Mouse (Mus musculus): ENCODE results near the gene Ttyh1. TPM values are rescaled to one million over a fixed set of nuclear protein-coding genes. Genes with fewer than 3 reads are reported as not detected.
A peak's percentile ranks its signal among the peaks of the same experiment; 100 is the strongest.

The Ttyh1 gene
- polyA plus RNA-seq, 1 experiment, result not detected

- TF ChIP-seq POLR2A (IDR thresholded peaks at IDR 0.05; ENCODE audit: borderline replicate concordance, low read depth, low read length) (no peak), CTCF (IDR thresholded peaks at IDR 0.05; ENCODE audit: low read depth, low read length) (no peak)
- H3K4me1 ChIP-seq (ENCODE audit: control insufficient read depth, insufficient read depth, low read length), result peaks cover 17% of the 10 kb centered on the region
- no peak overlapping the region for H3K27ac ChIP-seq (ENCODE audit: insufficient read depth, low read depth, low read length)
- no peak overlapping the region for H3K4me3 ChIP-seq (ENCODE audit: insufficient read depth, low read length)
These were observed 19.5 kb downstream of the Ttyh1 start for GRCm38 (mm10) chr7:4138671-4139070.

GRCm38 (mm10) chr7:4139391-4139790, 20.2 kb downstream of the Ttyh1 start:
- no peak overlapping the region for H3K4me3 ChIP-seq (ENCODE audit: insufficient read depth, low read length)
- peaks cover 12% of the 10 kb centered on the region for H3K4me1 ChIP-seq (ENCODE audit: control insufficient read depth, insufficient read depth, low read length)
- TF ChIP-seq POLR2A (IDR thresholded peaks at IDR 0.05; ENCODE audit: borderline replicate concordance, low read depth, low read length), result no peak
- no peak for TF ChIP-seq CTCF (IDR thresholded peaks at IDR 0.05; ENCODE audit: low read depth, low read length)
- H3K27ac ChIP-seq (ENCODE audit: insufficient read depth, low read depth, low read length), result no peak overlapping the region

GRCm38 (mm10) chr7:4141648-4142325, 22.6 kb downstream of the Ttyh1 start:
- Histone ChIP-seq H3K4me1 (ENCODE audit: control insufficient read depth, insufficient read depth, low read length) (peaks cover 5% of the 10 kb centered on the region), H3K4me3 (ENCODE audit: insufficient read depth, low read length) (no peak overlapping the region), H3K27ac (ENCODE audit: insufficient read depth, low read depth, low read length) (no peak overlapping the region)
- no peak for TF ChIP-seq CTCF (IDR thresholded peaks at IDR 0.05; ENCODE audit: low read depth, low read length)
- no peak for TF ChIP-seq POLR2A (IDR thresholded peaks at IDR 0.05; ENCODE audit: borderline replicate concordance, low read depth, low read length)

GRCm38 (mm10) chr7:4142796-4143445, 23.7 kb downstream of the Ttyh1 start:
- peaks cover 6% of the 10 kb centered on the region for H3K4me1 ChIP-seq (ENCODE audit: control insufficient read depth, insufficient read depth, low read length)
- no peak overlapping the region for H3K4me3 ChIP-seq (ENCODE audit: insufficient read depth, low read length)
- no peak overlapping the region for H3K27ac ChIP-seq (ENCODE audit: insufficient read depth, low read depth, low read length)
- TF ChIP-seq CTCF (IDR thresholded peaks at IDR 0.05; ENCODE audit: low read depth, low read length) (no peak), POLR2A (IDR thresholded peaks at IDR 0.05; ENCODE audit: borderline replicate concordance, low read depth, low read length) (no peak)

GRCm38 (mm10) chr7:4143506-4143905, 24.3 kb downstream of the Ttyh1 start:
- no peak overlapping the region for H3K27ac ChIP-seq (ENCODE audit: insufficient read depth, low read depth, low read length)
- H3K4me1 ChIP-seq (ENCODE audit: control insufficient read depth, insufficient read depth, low read length), result peaks cover 7% of the 10 kb centered on the region
- no peak overlapping the region for H3K4me3 ChIP-seq (ENCODE audit: insufficient read depth, low read length)
- no peak for TF ChIP-seq POLR2A (IDR thresholded peaks at IDR 0.05; ENCODE audit: borderline replicate concordance, low read depth, low read length)

- Histone ChIP-seq H3K27ac (ENCODE audit: insufficient read depth, low read depth, low read length) (no peak overlapping the region), H3K4me3 (ENCODE audit: insufficient read depth, low read length) (no peak overlapping the region), H3K4me1 (ENCODE audit: control insufficient read depth, insufficient read depth, low read length) (peaks cover 7% of the 10 kb centered on the region; the same call in 1 of the 2 replicates)
- TF ChIP-seq POLR2A (IDR thresholded peaks at IDR 0.05; ENCODE audit: borderline replicate concordance, low read depth, low read length) (no peak), CTCF (IDR thresholded peaks at IDR 0.05; ENCODE audit: low read depth, low read length) (no peak)
These were observed 24.8 kb downstream of the Ttyh1 start for GRCm38 (mm10) chr7:4144046-4144445.

- Histone ChIP-seq H3K4me3 (ENCODE audit: insufficient read depth, low read length) (no peak overlapping the region), H3K27ac (ENCODE audit: insufficient read depth, low read depth, low read length) (no peak overlapping the region), H3K4me1 (ENCODE audit: control insufficient read depth, insufficient read depth, low read length) (peaks cover 7% of the 10 kb centered on the region; the same call in 1 of the 2 replicates)
- TF ChIP-seq CTCF (IDR thresholded peaks at IDR 0.05; ENCODE audit: low read depth, low read length) (no peak), POLR2A (IDR thresholded peaks at IDR 0.05; ENCODE audit: borderline replicate concordance, low read depth, low read length) (no peak)
These were observed 25.8 kb downstream of the Ttyh1 start for GRCm38 (mm10) chr7:4144766-4145551.

GRCm38 (mm10) chr7:4145552-4146190, 26.5 kb downstream of the Ttyh1 start:
- H3K4me3 ChIP-seq (ENCODE audit: insufficient read depth, low read length), result no peak overlapping the region
- H3K4me1 ChIP-seq (ENCODE audit: control insufficient read depth, insufficient read depth, low read length), result peaks cover 7% of the 10 kb centered on the region; the same call in 1 of the 2 replicates
- no peak overlapping the region for H3K27ac ChIP-seq (ENCODE audit: insufficient read depth, low read depth, low read length)
- TF ChIP-seq CTCF (IDR thresholded peaks at IDR 0.05; ENCODE audit: low read depth, low read length) (peak; percentile 92), POLR2A (IDR thresholded peaks at IDR 0.05; ENCODE audit: borderline replicate concordance, low read depth, low read length) (no peak)
